Mouse (Mus musculus) liver, embryonic 14.5 days (tissue): ENCODE measurements at regions not wholly inside any gene's neighbourhood (a gene's known extent, or its start where the extent isn't known, plus 50 kb on each side); places are given as distances from the start of the nearest gene placed in this dataset.

Source experiments
- CTCF ChIP-seq: IDR thresholded peaks from 2 replicates; pipeline ENCODE4 v1.5.1; 2016; ENCODE audit warnings: antibody characterized with exemption, low read depth, control low read depth
- EP300 ChIP-seq: IDR thresholded peaks from 2 replicates; pipeline ENCODE4 v1.6.1; 2016; ENCODE audit warnings: antibody characterized with exemption, low read depth

DNA sequence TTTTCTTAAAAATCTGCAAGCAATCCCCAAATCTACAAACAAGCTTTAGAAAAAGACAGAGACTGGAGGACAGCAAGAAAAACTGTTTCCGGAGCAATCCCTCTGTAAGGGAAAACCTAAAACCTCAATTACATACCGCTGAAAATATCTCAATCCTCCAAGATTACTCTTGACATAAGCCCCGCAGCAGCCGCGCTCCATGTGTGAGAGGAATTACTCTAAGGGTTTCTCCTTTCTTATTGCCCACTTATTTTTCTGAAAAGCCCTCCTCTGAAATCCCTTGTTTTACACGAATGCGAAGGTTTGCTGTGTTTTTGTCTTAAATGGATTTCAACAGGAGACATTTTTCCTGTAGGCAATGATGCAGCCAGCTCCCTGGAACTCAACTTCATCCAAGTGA is 80.3 kb downstream of the Insig2 start:
- no peak for TF ChIP-seq CTCF
- TF ChIP-seq EP300 = no peak
